In genomic region chr9:110304516-110304915, GRCm38 (mm10) we compare ENCODE assay signal across 8 mouse cellular contexts. TPM values are rescaled to one million over a fixed set of nuclear protein-coding genes. Genes with fewer than 3 reads are reported as not detected.
DNase-seq lines count a peak whose midpoint lies in the region; ATAC-seq and TF ChIP-seq lines count a peak whose summit lies in the region.

No protein-coding gene starts in this region.

- TF ChIP-seq CTCF in left cerebral cortex, adult 2 months (IDR thresholded peaks at IDR 0.05), result peak; percentile 54
- TF ChIP-seq CTCF in bone marrow, adult 2 months (IDR thresholded peaks at IDR 0.05; ENCODE audit: control insufficient read depth, insufficient read depth, low read length), result peak; percentile 29; the same call in 1 of the 2 replicates

- intact Hi-C loops in left cerebral cortex, adult 2 months (cut with DNase I), result no loop called here
- intact Hi-C loops in left cerebral cortex, postnatal 25 days (cut with DNase I), result no loop called here

- no peak for DNase-seq in left cerebral cortex, adult 2 months (ENCODE audit: extremely low spot score in 1 of 2, low spot score in 2 of 2)
- DNase-seq in left cerebral cortex, postnatal 25 days (ENCODE audit: low spot score in 2 of 2), result no peak
- DNase-seq in forelimb bud, embryonic 11.5 days (ENCODE audit: low read depth, low spot score), result peak; percentile 70
- peak; percentile 36 for DNase-seq in liver
- no peak for DNase-seq in urinary bladder, postnatal 36 days (ENCODE audit: low spot score in 2 of 2)
- no peak for DNase-seq in spleen, postnatal 14 days (ENCODE audit: low spot score in 2 of 2)

- no peak for TF ChIP-seq POLR2A in bone marrow, adult 2 months (IDR thresholded peaks at IDR 0.05; ENCODE audit: borderline replicate concordance, control insufficient read depth, low read depth, low read length)

- 3% methylated on average over 4 of the region's 4 CpGs for WGBS in bone marrow, adult 2 months
- 1% methylated on average over 4 of the region's 4 CpGs for WGBS in neural tube, embryonic 14.5 days

- H3K27me3 ChIP-seq in neural tube, embryonic 14.5 days (ENCODE audit: control insufficient read depth, insufficient read depth, low read length), result no peaks in the 10 kb centered on the region

- peak overlapping the region; percentile 52 for H3K4me2 ChIP-seq in neural tube, embryonic 14.5 days (ENCODE audit: low read depth, low read length)

- no peaks in the 10 kb centered on the region for H3K9me3 ChIP-seq in neural tube, embryonic 14.5 days (ENCODE audit: control insufficient read depth, low read length)

- H3K9ac ChIP-seq in neural tube, embryonic 14.5 days (replicated peaks; ENCODE audit: low read depth, low read length), result peak overlapping the region; percentile 80

- peak; percentile 42; the same call in 1 of the 2 replicates for ATAC-seq in neural tube, embryonic 14.5 days (ENCODE audit: low read depth)

- H3K36me3 ChIP-seq in neural tube, embryonic 14.5 days (ENCODE audit: control insufficient read depth, insufficient read depth, low read length), result no peaks in the 10 kb centered on the region

- H3K27ac ChIP-seq in left cerebral cortex, adult 2 months, result peak overlapping the region; percentile 99
- H3K27ac ChIP-seq in bone marrow, adult 2 months (ENCODE audit: control insufficient read depth, insufficient read depth, low read depth, low read length, poor library complexity), result peak overlapping the region; percentile 60; the same call in 1 of the 2 replicates
- H3K27ac ChIP-seq in neural tube, embryonic 14.5 days (ENCODE audit: low read depth, low read length), result peak overlapping the region; percentile 94

- peak overlapping the region; percentile 57 for H3K4me3 ChIP-seq in left cerebral cortex, adult 2 months
- peak overlapping the region; percentile 89 for H3K4me3 ChIP-seq in bone marrow, adult 2 months (replicated peaks; ENCODE audit: control insufficient read depth, low read depth, low read length)
- peak overlapping the region; percentile 55 for H3K4me3 ChIP-seq in neural tube, embryonic 14.5 days (ENCODE audit: low read depth, low read length)

- no peaks in the 10 kb centered on the region for H3K4me1 ChIP-seq in bone marrow, adult 2 months (ENCODE audit: control insufficient read depth, insufficient read depth, low read length)
- peaks cover 6% of the 10 kb centered on the region; the same call in 1 of the 2 replicates for H3K4me1 ChIP-seq in neural tube, embryonic 14.5 days (ENCODE audit: control insufficient read depth, insufficient read depth, low read length)

RNA-seq across cellular contexts. Expression of gene Elp6, which starts 0.5 kb away (rescaled TPM):
- 10 to 100 TPM in 1 of 2 experiments, 1 to 10 TPM in 1; 9.1 to 14.1 TPM for total RNA-seq in left cerebral cortex, adult 2 months (2021)
- 10 to 100 TPM; 12.7 to 13.3 TPM for total RNA-seq in left cerebral cortex, postnatal 25 days (2021)
- 5.0 and 6.6 TPM in 2 replicates for polyA plus RNA-seq in bone marrow, adult 2 months (2011; ENCODE audit: insufficient read depth, insufficient read length, low replicate concordance, missing spikeins)
- 41.0 and 41.6 TPM in 2 replicates for polyA plus RNA-seq in neural tube, embryonic 14.5 days (2014; fragmentation: Nextera tagmentation; extraction: Ambion mirVana)

RNA-seq across cellular contexts. Expression of gene Scap, which starts 28.6 kb away (rescaled TPM):
- 100 to 1,000 TPM in 1 of 2 experiments, 10 to 100 TPM in 1; 97.0 to 107 TPM for total RNA-seq in left cerebral cortex, adult 2 months (2021)
- total RNA-seq in left cerebral cortex, postnatal 25 days (2021), result 10 to 100 TPM; 87.6 to 95.2 TPM
- 8.3 and 10.7 TPM in 2 replicates for polyA plus RNA-seq in bone marrow, adult 2 months (2011; ENCODE audit: insufficient read depth, insufficient read length, low replicate concordance, missing spikeins)
- 49.0 and 49.8 TPM in 2 replicates for polyA plus RNA-seq in neural tube, embryonic 14.5 days (2014; fragmentation: Nextera tagmentation; extraction: Ambion mirVana)

Comparison
In these comparisons a context has a peak if more than half of its experiments do, and no peak if none do; other contexts are left out.
1. DNase-seq: peak in forelimb bud, embryonic 11.5 days (single experiment) and liver (single experiment); none in left cerebral cortex, adult 2 months (0 of 2), left cerebral cortex, postnatal 25 days (0 of 2), urinary bladder, postnatal 36 days (0 of 2) and spleen, postnatal 14 days (0 of 2).
2. Peak in every context shown above with its lines, with median percentiles within 50 percentile points of each other: H3K27ac ChIP-seq and H3K4me3 ChIP-seq.